Mouse (Mus musculus) liver, embryonic 14.5 days (tissue): Measurements from ENCODE around the gene Stoml3. TPM values are rescaled to one million over a fixed set of nuclear protein-coding genes. Genes with fewer than 3 reads are reported as not detected.
A peak's percentile ranks its signal among the peaks of the same experiment; 100 is the strongest.

Experiments
- ATAC-seq: fragments of 200-750 bp; cut with Nextera tagmentation; 2 replicates; pipeline ENCODE4 v1.8.0; 2017; ENCODE audit warnings: moderate number of reproducible peaks, mild to moderate bottlenecking, moderate library complexity; ENCODE audit not compliant: insufficient read depth
- DNase-seq, 3 experiments: peaks; one replicate each; pipeline ENCODE4 v3.0.0-alpha.2; 2012 to 2013; ENCODE audit warnings: low read depth in 3 of 3, low spot score in 3 of 3
- H3K27ac ChIP-seq: fragments of 300-500 bp; sonication (generic); 2 replicates; pipeline ENCODE4 v1.5.1; 2014; ENCODE audit warnings: moderate library complexity, mild to moderate bottlenecking, control low read depth, inconsistent platforms
- H3K27me3 ChIP-seq: fragments of 300-500 bp; sonication (generic); 2 replicates; pipeline ENCODE4 v1.6.1; 2014; ENCODE audit warnings: mild to moderate bottlenecking, low read length, moderate library complexity; ENCODE audit not compliant: control insufficient read depth, insufficient read depth
- H3K36me3 ChIP-seq: fragments of 300-500 bp; sonication (generic); replicated peaks from 2 replicates; pipeline ENCODE4 v1.6.1; 2014; ENCODE audit warnings: low read depth; ENCODE audit not compliant: control insufficient read depth, insufficient read depth
- H3K4me1 ChIP-seq, 2 experiments: fragments of 200-500 bp in 1 of 2; fragments of 300-500 bp in 1 of 2; sonication (generic) in 1 of 2; replicated peaks; 2 replicates each; pipeline ENCODE4 v1.6.1; 2012 to 2014; ENCODE audit warnings: antibody characterized with exemption in 1 of 2, inconsistent platforms in 1 of 2, low read length in 1 of 2; ENCODE audit not compliant: control insufficient read depth in 2 of 2, insufficient read depth in 2 of 2
- H3K4me2 ChIP-seq: fragments of 300-500 bp; sonication (generic); 2 replicates; pipeline ENCODE4 v1.6.1; 2014; ENCODE audit warnings: low read depth, mild to moderate bottlenecking, control low read depth, moderate library complexity
- H3K4me3 ChIP-seq, 2 experiments: fragments of 200-500 bp in 1 of 2; fragments of 300-500 bp in 1 of 2; sonication (generic) in 1 of 2; 2 replicates each; pipeline ENCODE4 v1.5.1; 2012 to 2014; ENCODE audit warnings: low read depth in 2 of 2, low read length in 2 of 2, mild to moderate bottlenecking in 2 of 2, control low read depth in 1 of 2, inconsistent platforms in 1 of 2, moderate library complexity in 1 of 2; ENCODE audit not compliant: insufficient read depth in 1 of 2
- H3K9ac ChIP-seq: fragments of 300-500 bp; sonication (generic); replicated peaks from 2 replicates; pipeline ENCODE4 v1.6.1; 2014; ENCODE audit warnings: mild to moderate bottlenecking, control low read depth, moderate library complexity
- H3K9me3 ChIP-seq: fragments of 300-500 bp; sonication (generic); 2 replicates; pipeline ENCODE4 v1.6.1; 2016; ENCODE audit warnings: low read length, mixed read lengths; ENCODE audit not compliant: control insufficient read depth
- CTCF ChIP-seq: IDR thresholded peaks from 2 replicates; pipeline ENCODE4 v1.5.1; 2016; ENCODE audit warnings: antibody characterized with exemption, low read depth, control low read depth
- EP300 ChIP-seq: IDR thresholded peaks from 2 replicates; pipeline ENCODE4 v1.6.1; 2016; ENCODE audit warnings: antibody characterized with exemption, low read depth
- WGBS: fragments of 180-500 bp; shearing (Covaris S2); extraction: QIAGEN DNeasy Blood & Tissue Kit; methylation state at CpG from one replicate; pipeline ENCODE4 v1.1.7; 2014; ENCODE audit not compliant: insufficient replicate concordance; 5-methylcytosine and 5-hydroxymethylcytosine counted together
- polyA plus RNA-seq, 2 experiments: library from polyadenylated mRNA; depleted of rRNA in 1 of 2; stranded (reverse) in 1 of 2; unstranded in 1 of 2; fragments of >200 nt; fragmentation: Nextera tagmentation in 1 of 2; extraction: Ambion mirVana in 1 of 2; gene quantifications; 2 replicates each; pipeline versions ENCODE4 v1.2.1 to v1.2.3; 2012 to 2014

Stoml3 gene
- polyA plus RNA-seq, 2 experiments = not detected

GRCm38 (mm10) chr3:53472061-53472460 is 16.4 kb upstream of the Stoml3 start:
- no peak for DNase-seq
- WGBS = 85% methylated on average over 5 of the region's 5 CpGs
- H3K4me1 ChIP-seq = peaks cover 0 to 6% of the 10 kb centered on the region in 2 experiments; a peak in 1 of 4 replicates
- no peak overlapping the region for H3K27ac ChIP-seq
- no peak overlapping the region for H3K4me2 ChIP-seq
- no peaks in the 10 kb centered on the region for H3K9me3 ChIP-seq
- H3K4me3 ChIP-seq = no peak overlapping the region
- no peak overlapping the region for H3K9ac ChIP-seq
- no peaks in the 10 kb centered on the region for H3K27me3 ChIP-seq
- no peak for ATAC-seq
- H3K36me3 ChIP-seq = peaks cover 31% of the 10 kb centered on the region
- TF ChIP-seq CTCF = no peak
- no peak for TF ChIP-seq EP300

GRCm38 (mm10) chr3:53474179-53474578 is 14.3 kb upstream of the Stoml3 start:
- H3K4me2 ChIP-seq = no peak overlapping the region
- H3K9ac ChIP-seq = no peak overlapping the region
- DNase-seq (no peak), ATAC-seq (no peak)
- H3K27me3 ChIP-seq = no peaks in the 10 kb centered on the region
- no peaks in the 10 kb centered on the region for H3K9me3 ChIP-seq
- H3K4me1 ChIP-seq = peaks cover 0 to 2% of the 10 kb centered on the region in 2 experiments; a peak in 1 of 4 replicates
- no peak overlapping the region for H3K27ac ChIP-seq
- H3K36me3 ChIP-seq = peaks cover 31% of the 10 kb centered on the region
- no peak for TF ChIP-seq CTCF
- TF ChIP-seq EP300 = no peak
- WGBS = 66% methylated on average over 4 of the region's 4 CpGs
- H3K4me3 ChIP-seq = no peak overlapping the region

- TF ChIP-seq EP300 = no peak
- peak; percentile 70 for TF ChIP-seq CTCF
- no peak for ATAC-seq
- no peak overlapping the region for H3K27ac ChIP-seq
- H3K36me3 ChIP-seq = peaks cover 31% of the 10 kb centered on the region
- H3K9me3 ChIP-seq = no peaks in the 10 kb centered on the region
- WGBS = 43% methylated on average over 6 of the region's 6 CpGs
- H3K4me2 ChIP-seq = no peak overlapping the region
- no peak overlapping the region for H3K4me3 ChIP-seq
- no peaks in the 10 kb centered on the region for H3K4me1 ChIP-seq
- DNase-seq = no peak
- H3K27me3 ChIP-seq = no peaks in the 10 kb centered on the region
- no peak overlapping the region for H3K9ac ChIP-seq
Measured at GRCm38 (mm10) chr3:53475889-53476288, 12.6 kb upstream of the Stoml3 start.

GRCm38 (mm10) chr3:53477468-53477867 is 11.0 kb upstream of the Stoml3 start:
- Histone ChIP-seq H3K4me1 (no peaks in the 10 kb centered on the region), H3K36me3 (peaks cover 22% of the 10 kb centered on the region), H3K4me3 (no peak overlapping the region), H3K9ac (no peak overlapping the region), H3K9me3 (no peaks in the 10 kb centered on the region), H3K4me2 (no peak overlapping the region), H3K27me3 (no peaks in the 10 kb centered on the region), H3K27ac (no peak overlapping the region)
- WGBS = 86% methylated on average over 17 of the region's 17 CpGs
- no peak for ATAC-seq
- no peak for DNase-seq
- TF ChIP-seq CTCF (no peak), EP300 (no peak)

GRCm38 (mm10) chr3:53478419-53479046 is 9.9 kb upstream of the Stoml3 start:
- no peak for DNase-seq
- TF ChIP-seq CTCF (no peak), EP300 (no peak)
- H3K9ac ChIP-seq = no peak overlapping the region
- no peak overlapping the region for H3K4me2 ChIP-seq
- H3K27me3 ChIP-seq = no peaks in the 10 kb centered on the region
- peaks cover 18% of the 10 kb centered on the region for H3K36me3 ChIP-seq
- no peaks in the 10 kb centered on the region for H3K9me3 ChIP-seq
- no peak for ATAC-seq
- H3K27ac ChIP-seq = no peak overlapping the region
- 87% methylated on average over 30 of the region's 30 CpGs for WGBS
- H3K4me3 ChIP-seq = no peak overlapping the region
- no peaks in the 10 kb centered on the region for H3K4me1 ChIP-seq
